Mouse (Mus musculus): ENCODE measurements at regions not wholly inside any gene's neighbourhood (a gene's known extent, or its start where the extent isn't known, plus 50 kb on each side); places are given as distances from the start of the nearest gene placed in this dataset.

DNA sequence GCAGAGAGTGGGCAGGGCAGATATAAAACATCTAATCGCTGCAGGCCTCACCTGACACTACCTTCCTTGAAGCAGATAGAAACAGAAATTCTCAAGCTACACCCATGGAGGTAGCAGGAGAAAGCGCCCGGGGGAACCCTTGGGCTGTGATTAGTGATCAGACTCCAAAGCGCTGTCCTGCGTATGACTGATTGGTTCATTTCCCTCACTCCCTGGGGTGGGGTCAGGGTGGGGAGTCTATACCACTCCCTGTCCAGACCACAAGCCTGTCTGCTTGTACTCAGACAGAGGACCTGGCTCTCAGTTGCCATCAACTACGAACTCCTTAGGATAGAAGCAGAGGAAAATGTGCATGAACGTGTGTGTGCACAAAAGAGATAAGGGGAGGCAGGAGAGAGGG lies 77.7 kb downstream of the Gm826 start:
- H3K36me3 ChIP-seq (ENCODE audit: insufficient read depth, low read length), result no peaks in the 10 kb centered on the region
- 90% methylated on average over 7 of the region's 7 CpGs for WGBS
- DNase-seq (ENCODE audit: low spot score), result no peak
- no peak overlapping the region for H3K4me2 ChIP-seq (ENCODE audit: low read length)
- no peaks in the 10 kb centered on the region for H3K4me1 ChIP-seq (replicated peaks; ENCODE audit: insufficient read depth, low read length)
- no peak overlapping the region for H3K9ac ChIP-seq (ENCODE audit: low read depth, low read length)
- H3K27me3 ChIP-seq (ENCODE audit: insufficient read depth, low read length), result no peaks in the 10 kb centered on the region
- no peak overlapping the region for H3K4me3 ChIP-seq (replicated peaks; ENCODE audit: low read depth, low read length)
- no peaks in the 10 kb centered on the region for H3K9me3 ChIP-seq (replicated peaks; ENCODE audit: low read length)
- H3K27ac ChIP-seq, result no peak overlapping the region
- ATAC-seq (replicated peaks; ENCODE audit: low FRiP score, low read depth), result no peak
- no peak for TF ChIP-seq CTCF (IDR thresholded peaks at IDR 0.05; ENCODE audit: low read depth)

DNA sequence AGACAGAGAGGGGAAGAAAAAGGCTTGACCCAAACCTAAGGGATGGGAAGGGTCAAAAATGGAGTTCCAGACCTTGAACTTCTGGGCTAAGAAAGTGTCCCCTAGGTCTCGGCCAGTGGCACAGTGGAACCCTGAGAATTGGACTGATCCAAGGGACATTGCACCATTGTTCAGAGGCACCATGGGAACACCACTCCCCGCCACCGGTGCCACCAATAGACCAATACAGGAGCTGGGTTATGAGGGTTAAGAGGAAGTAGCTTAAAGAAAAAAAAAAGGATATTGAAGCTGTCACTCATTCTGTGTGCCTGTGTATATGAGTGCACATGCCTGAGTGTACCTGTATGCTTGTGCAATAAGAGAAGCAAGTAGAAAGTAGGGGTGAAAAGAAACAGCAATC lies 83.7 kb downstream of the Gm826 start:
- H3K9ac ChIP-seq (ENCODE audit: low read depth, low read length), result no peak overlapping the region
- no peak for ATAC-seq (replicated peaks; ENCODE audit: low FRiP score, low read depth)
- no peaks in the 10 kb centered on the region for H3K27me3 ChIP-seq (ENCODE audit: insufficient read depth, low read length)
- no peaks in the 10 kb centered on the region for H3K36me3 ChIP-seq (ENCODE audit: insufficient read depth, low read length)
- DNase-seq (ENCODE audit: low spot score), result no peak
- no peak for TF ChIP-seq CTCF (IDR thresholded peaks at IDR 0.05; ENCODE audit: low read depth)
- no peaks in the 10 kb centered on the region for H3K4me1 ChIP-seq (replicated peaks; ENCODE audit: insufficient read depth, low read length)
- no peak overlapping the region for H3K4me3 ChIP-seq (replicated peaks; ENCODE audit: low read depth, low read length)
- WGBS, result 95% methylated on average over 3 of the region's 3 CpGs
- H3K27ac ChIP-seq, result no peak overlapping the region
- H3K4me2 ChIP-seq (ENCODE audit: low read length), result no peak overlapping the region
- H3K9me3 ChIP-seq (replicated peaks; ENCODE audit: low read length), result no peaks in the 10 kb centered on the region

DNA sequence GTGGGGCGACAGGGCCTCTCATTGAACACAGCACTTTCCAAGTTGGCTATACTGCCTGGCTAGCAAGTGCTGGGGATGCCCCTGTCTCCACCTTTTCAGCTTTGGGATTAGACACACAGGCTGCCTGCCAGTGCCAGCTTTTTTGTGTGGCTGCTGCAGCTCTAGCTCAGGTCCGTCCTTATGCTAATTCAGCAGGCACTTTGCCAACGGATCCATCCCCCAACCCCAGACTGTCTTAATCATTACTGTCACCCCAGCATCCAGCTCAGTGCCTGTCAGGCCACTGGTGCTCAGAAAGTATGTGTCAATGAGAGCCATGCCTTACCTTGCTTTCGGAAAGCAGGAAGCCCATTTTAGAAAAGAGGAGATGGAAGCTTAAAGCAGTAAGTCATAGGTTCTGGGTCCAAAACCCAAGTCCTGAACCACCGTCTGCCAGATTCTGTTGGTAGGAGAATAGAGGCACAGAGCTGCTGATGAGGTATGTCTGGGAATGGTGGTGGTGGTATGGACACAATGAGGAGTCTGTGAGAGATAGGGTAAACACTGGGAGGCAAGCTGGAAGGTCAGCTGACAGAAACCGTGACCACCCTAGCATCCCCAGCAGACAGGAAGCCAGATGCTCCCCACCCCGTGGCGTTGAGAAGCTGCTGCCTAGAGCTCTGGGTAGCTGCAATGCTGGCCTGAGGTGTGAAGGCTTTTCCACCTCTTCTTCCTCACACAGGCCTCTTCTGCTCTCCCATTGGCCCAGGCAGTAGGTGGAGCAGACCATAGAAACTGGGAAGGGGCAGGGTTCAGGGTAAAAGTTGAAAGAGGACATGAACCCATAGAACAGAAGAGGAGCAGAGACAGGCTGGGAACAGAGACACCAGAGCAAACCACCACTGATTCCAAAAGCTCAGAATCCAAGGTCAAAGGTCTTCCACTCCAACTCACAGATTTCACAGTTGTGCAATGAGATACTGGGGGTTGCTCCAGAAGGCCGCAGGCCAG lies 84.6 kb downstream of the Gm826 start:
- Histone ChIP-seq H3K9ac (ENCODE audit: low read depth, low read length) (no peak overlapping the region), H3K4me3 (replicated peaks; ENCODE audit: low read depth, low read length) (no peak overlapping the region), H3K27me3 (ENCODE audit: insufficient read depth, low read length) (no peaks in the 10 kb centered on the region), H3K4me1 (replicated peaks; ENCODE audit: insufficient read depth, low read length) (no peaks in the 10 kb centered on the region), H3K27ac (no peak overlapping the region), H3K9me3 (replicated peaks; ENCODE audit: low read length) (no peaks in the 10 kb centered on the region), H3K36me3 (ENCODE audit: insufficient read depth, low read length) (no peaks in the 10 kb centered on the region), H3K4me2 (ENCODE audit: low read length) (no peak overlapping the region)
- ATAC-seq (replicated peaks; ENCODE audit: low FRiP score, low read depth), result peak; percentile 31; the same call in 1 of the 2 replicates
- no peak for TF ChIP-seq CTCF (IDR thresholded peaks at IDR 0.05; ENCODE audit: low read depth)
- 61% methylated on average over 9 of the region's 9 CpGs for WGBS
- no peak for DNase-seq (ENCODE audit: low spot score)

DNA sequence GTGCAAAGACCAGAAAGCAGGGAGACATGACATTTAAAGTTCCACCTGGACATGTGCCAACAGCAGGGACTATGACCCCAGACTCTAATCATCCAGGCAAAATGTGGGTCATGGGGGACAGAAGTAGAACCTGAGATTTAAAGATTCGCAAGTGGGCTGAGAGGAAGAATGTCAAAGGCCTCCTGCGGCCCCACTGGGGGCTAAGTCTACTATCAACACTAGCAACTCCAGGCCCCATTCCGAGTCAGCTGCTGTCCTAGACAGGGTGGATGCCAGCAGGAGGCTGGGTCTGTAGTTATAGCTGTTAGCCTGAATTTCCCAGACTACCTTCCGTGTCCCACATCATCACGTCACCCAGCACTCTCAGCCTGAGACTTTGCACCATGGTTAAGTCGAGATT lies 86.7 kb downstream of the Gm826 start:
- Histone ChIP-seq H3K9me3 (replicated peaks; ENCODE audit: low read length) (no peaks in the 10 kb centered on the region), H3K4me2 (ENCODE audit: low read length) (no peak overlapping the region), H3K4me1 (replicated peaks; ENCODE audit: insufficient read depth, low read length) (no peaks in the 10 kb centered on the region), H3K27me3 (ENCODE audit: insufficient read depth, low read length) (no peaks in the 10 kb centered on the region), H3K9ac (ENCODE audit: low read depth, low read length) (no peak overlapping the region), H3K4me3 (replicated peaks; ENCODE audit: low read depth, low read length) (no peak overlapping the region), H3K27ac (no peak overlapping the region), H3K36me3 (ENCODE audit: insufficient read depth, low read length) (no peaks in the 10 kb centered on the region)
- DNase-seq (ENCODE audit: low spot score), result no peak
- WGBS, result 83% methylated on average over 6 of the region's 6 CpGs
- ATAC-seq (replicated peaks; ENCODE audit: low FRiP score, low read depth), result peak; percentile 46; the same call in 1 of the 2 replicates
- TF ChIP-seq CTCF (IDR thresholded peaks at IDR 0.05; ENCODE audit: low read depth), result no peak

DNA sequence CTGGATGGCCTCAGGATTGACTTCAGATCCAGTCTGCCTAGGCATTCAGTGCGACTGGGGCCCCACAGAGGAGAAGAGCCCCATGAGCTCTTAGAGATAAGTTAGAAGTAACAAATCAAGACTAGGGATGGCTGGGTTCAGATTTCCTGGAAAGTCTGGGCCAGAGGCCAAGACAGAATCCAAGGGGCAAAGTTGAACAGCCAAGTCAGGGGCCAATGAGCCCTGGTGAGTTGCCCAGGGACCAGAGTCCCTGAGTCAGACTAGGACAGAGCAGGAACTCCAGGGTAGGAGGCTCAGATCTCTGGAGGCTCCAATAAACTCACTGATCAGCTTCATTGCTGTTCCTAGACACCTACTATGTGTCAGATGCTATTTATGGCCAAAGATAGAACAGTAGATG lies 87.6 kb downstream of the Gm826 start:
- Histone ChIP-seq H3K9me3 (replicated peaks; ENCODE audit: low read length) (no peaks in the 10 kb centered on the region), H3K4me1 (replicated peaks; ENCODE audit: insufficient read depth, low read length) (no peaks in the 10 kb centered on the region), H3K36me3 (ENCODE audit: insufficient read depth, low read length) (no peaks in the 10 kb centered on the region), H3K27ac (no peak overlapping the region), H3K4me3 (replicated peaks; ENCODE audit: low read depth, low read length) (no peak overlapping the region), H3K27me3 (ENCODE audit: insufficient read depth, low read length) (no peaks in the 10 kb centered on the region), H3K4me2 (ENCODE audit: low read length) (no peak overlapping the region), H3K9ac (ENCODE audit: low read depth, low read length) (no peak overlapping the region)
- DNase-seq (ENCODE audit: low spot score) (peak; percentile 47), ATAC-seq (replicated peaks; ENCODE audit: low FRiP score, low read depth) (peak; percentile 64)
- TF ChIP-seq CTCF (IDR thresholded peaks at IDR 0.05; ENCODE audit: low read depth), result no peak
- WGBS, result 23% methylated on average over 1 of the region's 1 CpGs

DNA sequence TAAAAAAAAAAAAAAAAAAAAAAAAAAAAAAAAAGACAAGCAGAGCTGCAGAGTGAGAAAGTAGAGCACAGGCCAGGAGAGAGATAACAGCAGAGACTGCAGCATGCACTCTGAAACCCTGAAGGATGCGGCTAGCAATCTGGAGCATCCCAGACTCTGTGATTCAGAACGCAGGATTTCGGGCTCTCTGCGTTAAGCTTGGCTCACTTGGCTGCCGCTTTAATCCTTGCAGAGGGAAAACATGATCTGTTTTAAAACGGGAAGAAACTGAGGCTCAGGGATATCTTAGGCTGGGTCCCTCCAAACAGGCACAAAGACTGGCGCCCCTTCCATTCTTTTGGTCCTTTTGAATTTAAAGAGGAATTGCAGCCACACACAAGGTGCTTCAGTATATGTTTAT lies 89.1 kb downstream of the Gm826 start:
- Histone ChIP-seq H3K36me3 (ENCODE audit: insufficient read depth, low read length) (no peaks in the 10 kb centered on the region), H3K4me1 (replicated peaks; ENCODE audit: insufficient read depth, low read length) (peaks cover 6% of the 10 kb centered on the region; the same call in 1 of the 2 replicates), H3K27me3 (ENCODE audit: insufficient read depth, low read length) (no peaks in the 10 kb centered on the region), H3K9me3 (replicated peaks; ENCODE audit: low read length) (no peaks in the 10 kb centered on the region), H3K27ac (no peak overlapping the region), H3K4me2 (ENCODE audit: low read length) (no peak overlapping the region), H3K4me3 (replicated peaks; ENCODE audit: low read depth, low read length) (no peak overlapping the region), H3K9ac (ENCODE audit: low read depth, low read length) (no peak overlapping the region)
- no peak for TF ChIP-seq CTCF (IDR thresholded peaks at IDR 0.05; ENCODE audit: low read depth)
- WGBS, result 29% methylated on average over 7 of the region's 7 CpGs
- peak; percentile 4 for DNase-seq (ENCODE audit: low spot score)
- no peak for ATAC-seq (replicated peaks; ENCODE audit: low FRiP score, low read depth)
